Mouse (Mus musculus) lung, postnatal 10 days (tissue): ENCODE measurements at regions not wholly inside any gene's neighbourhood (a gene's known extent, or its start where the extent isn't known, plus 50 kb on each side); places are given as distances from the start of the nearest gene placed in this dataset.

Source experiments
- DNase-seq: peaks from one replicate; pipeline ENCODE4 v3.0.0; 2021

DNA sequence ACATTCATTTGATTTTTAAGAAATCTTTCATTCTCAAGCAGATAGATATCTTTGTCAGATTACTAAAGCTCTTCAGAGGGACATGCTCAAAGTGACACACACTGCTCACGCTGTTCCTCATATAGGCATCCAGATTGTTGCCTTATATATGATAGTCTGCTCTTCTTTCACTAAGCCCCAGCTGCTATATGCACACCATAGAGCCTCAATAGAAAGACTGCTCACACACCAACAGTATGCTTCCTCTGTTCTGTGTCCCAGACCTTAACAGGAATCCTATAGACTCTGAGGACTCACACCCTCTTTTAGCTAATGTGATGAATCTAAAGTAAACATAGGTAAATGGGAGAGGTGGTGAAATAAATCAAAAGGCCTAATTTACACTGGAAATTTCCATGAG, 561.8 kb downstream of the Smarca1 start:
- DNase-seq = no peak

DNA sequence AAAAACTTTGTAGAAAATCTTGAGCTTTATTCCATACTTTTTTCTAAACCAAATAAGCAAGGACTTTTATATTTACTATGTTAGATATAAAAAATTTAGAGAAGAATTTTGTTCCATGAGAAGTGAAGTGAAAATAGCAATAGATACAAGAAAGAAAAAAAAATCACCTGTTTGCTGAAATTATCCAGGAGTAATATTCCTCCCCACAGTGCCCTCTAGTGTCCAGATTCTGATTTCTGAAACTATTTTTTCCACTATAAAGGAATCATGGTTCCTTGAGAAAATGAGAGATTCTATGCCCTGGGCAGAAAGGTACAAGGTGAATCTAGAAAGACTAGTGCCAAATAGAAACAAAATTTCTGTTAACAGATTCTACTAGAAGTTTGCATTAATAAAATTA, 564.0 kb downstream of the Smarca1 start:
- DNase-seq = peak; percentile 2

- DNase-seq = peak; percentile 1
Measured at GRCm38 (mm10) chrX:47315810-47316209, 577.0 kb downstream of the Smarca1 start.

GRCm38 (mm10) chrX:47307140-47307539, 585.6 kb downstream of the Smarca1 start:
- no peak for DNase-seq

- no peak for DNase-seq
Measured at GRCm38 (mm10) chrX:47303547-47303946, 589.2 kb downstream of the Smarca1 start.

- DNase-seq = peak; percentile 11
Measured at GRCm38 (mm10) chrX:47292548-47293147, 600.1 kb downstream of the Smarca1 start.
